Mouse (Mus musculus) kidney, adult 18-20 months (tissue): ENCODE results near the gene Odf2.

ENCODE experiments used
- DNase-seq: peaks from one replicate; pipeline ENCODE4 v3.0.0; 2021

The Odf2 gene

GRCm38 (mm10) chr2:29940073-29940472 is 51.1 kb downstream of the Odf2 start:
- no peak for DNase-seq

- no peak for DNase-seq
These were observed 51.8 kb downstream of the Odf2 start for GRCm38 (mm10) chr2:29940826-29941225.

GRCm38 (mm10) chr2:29944723-29945122 is 55.7 kb downstream of the Odf2 start:
- peak; percentile 72 for DNase-seq

GRCm38 (mm10) chr2:29948896-29949295 is 59.9 kb downstream of the Odf2 start:
- no peak for DNase-seq

- DNase-seq: no peak
These were observed 72.2 kb downstream of the Odf2 start for GRCm38 (mm10) chr2:29961246-29961645.

GRCm38 (mm10) chr2:29964354-29965249 is 75.6 kb downstream of the Odf2 start:
- DNase-seq: peak; percentile 65

- DNase-seq: peak; percentile 95
These were observed 76.3 kb downstream of the Odf2 start, which contains the start of gene Sptan1 for GRCm38 (mm10) chr2:29965250-29965843. TSS of gene Sptan1 (plus strand) at chr2:29965560.

- peak; percentile 47 for DNase-seq
These were observed 76.9 kb downstream of the Odf2 start for GRCm38 (mm10) chr2:29965906-29966305.

GRCm38 (mm10) chr2:29966826-29967225 is 77.8 kb downstream of the Odf2 start:
- no peak for DNase-seq

GRCm38 (mm10) chr2:29967768-29968167 is 78.7 kb downstream of the Odf2 start:
- DNase-seq: no peak

GRCm38 (mm10) chr2:29968638-29969037 is 79.6 kb downstream of the Odf2 start:
- DNase-seq: no peak

GRCm38 (mm10) chr2:29971838-29972635 is 83.0 kb downstream of the Odf2 start:
- DNase-seq: peak; percentile 85

- no peak for DNase-seq
These were observed 84.5 kb downstream of the Odf2 start for GRCm38 (mm10) chr2:29973525-29973924.

GRCm38 (mm10) chr2:29977307-29977706 is 88.3 kb downstream of the Odf2 start:
- no peak for DNase-seq

- no peak for DNase-seq
These were observed 91.6 kb downstream of the Odf2 start for GRCm38 (mm10) chr2:29980661-29981060.
